Mouse (Mus musculus) cerebral cortex, adult 2 months (tissue): ENCODE results near the gene Dpy19l1.

Source experiments
- WGBS: fragments of 180-500 bp; shearing (Covaris S2); methylation state at CpG from one replicate; pipeline ENCODE4 v1.1.7; 2018; 5-methylcytosine and 5-hydroxymethylcytosine counted together

Gene Dpy19l1

DNA sequence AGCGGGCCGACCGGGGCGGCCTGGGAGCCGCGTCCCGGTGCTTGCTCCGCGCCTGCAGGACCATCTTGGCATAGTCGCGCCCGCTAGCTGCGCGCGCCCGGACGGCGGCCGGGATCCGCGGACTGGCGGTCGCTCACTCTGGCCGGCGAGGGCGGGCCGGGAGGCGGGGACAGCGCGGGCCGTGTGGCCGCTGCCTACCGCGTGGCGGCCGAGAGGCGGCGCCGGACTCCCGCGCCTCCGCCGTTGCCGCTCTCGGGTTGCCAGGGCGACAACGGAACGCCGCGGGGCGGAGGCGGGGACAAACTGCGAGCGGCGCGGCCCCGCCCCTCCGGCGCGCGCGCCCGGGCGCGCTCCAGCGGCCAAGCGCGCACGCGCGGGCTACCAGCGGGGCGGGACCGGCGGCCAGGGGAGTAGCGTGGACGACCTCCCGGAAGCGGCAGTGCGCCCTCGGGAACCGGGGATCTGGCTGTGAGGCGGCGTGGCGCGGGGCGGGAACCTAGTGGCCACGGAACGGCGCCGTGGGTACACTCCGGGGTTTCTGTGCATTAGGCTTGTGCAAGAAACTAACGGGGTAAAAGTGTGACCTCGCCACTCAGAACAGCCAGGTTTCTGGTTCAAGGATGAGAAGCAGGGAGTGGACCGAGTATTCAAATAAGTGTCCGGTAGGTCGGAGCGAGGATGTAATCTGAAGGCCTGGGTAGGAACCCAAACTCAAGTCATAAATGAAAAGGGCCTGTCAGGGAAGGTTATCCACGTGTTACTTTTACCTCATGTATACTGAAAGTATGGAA lies at the start of gene Dpy19l1:
Gene Dpy19l1, minus strand, starts transcription at position 74 of the 791 bp plus-strand sequence.
- under 1% methylated on average over 99 of the region's 99 CpGs for WGBS

DNA sequence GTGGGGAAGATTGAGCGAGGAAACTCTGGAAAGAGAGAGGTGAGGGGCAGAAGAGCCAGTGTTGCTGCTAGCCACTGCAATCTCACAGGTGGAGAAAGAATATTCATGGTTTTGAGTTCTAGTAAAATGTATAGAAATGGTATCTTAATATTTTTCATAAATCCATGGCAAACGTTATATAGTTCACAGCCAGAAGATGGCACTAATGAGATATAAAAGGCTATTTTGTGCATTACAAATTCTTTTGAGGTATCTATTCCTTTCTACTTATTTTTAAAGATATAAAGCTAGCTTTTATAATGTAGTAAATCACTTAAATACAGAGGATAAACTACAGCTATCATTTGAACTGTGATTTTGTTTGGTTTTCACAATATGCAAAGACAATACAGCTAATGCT lies 35.2 kb upstream of the Dpy19l1 start:
- WGBS, result 36% methylated on average over 2 of the region's 2 CpGs

DNA sequence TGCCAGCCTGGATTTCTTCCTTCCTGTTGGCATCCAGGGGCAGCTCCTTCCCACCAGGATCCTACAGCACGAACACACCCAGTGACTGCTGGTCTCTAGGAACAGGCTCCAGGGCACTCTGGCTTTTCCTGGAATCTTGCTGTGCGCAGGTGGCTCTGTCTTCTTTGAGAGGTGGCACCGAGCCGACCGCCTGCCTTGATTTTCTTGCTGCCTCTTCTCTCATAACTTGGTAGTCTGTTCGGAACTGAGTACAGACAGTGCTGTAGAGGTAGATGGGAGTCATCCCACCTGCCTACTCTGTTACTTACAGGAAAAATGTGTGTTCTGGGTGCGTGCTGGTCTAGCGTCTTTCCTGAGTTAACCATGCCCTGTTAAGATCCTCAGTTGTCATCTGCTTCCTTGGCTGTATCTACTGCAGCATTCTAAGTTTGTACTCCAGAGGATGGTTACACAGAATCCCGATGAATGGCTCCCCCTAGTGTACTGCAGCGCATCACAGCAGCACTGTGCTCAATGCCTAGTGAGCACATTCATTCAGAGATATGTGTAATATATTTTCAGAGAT lies 13.7 kb upstream of the Dpy19l1 start:
- WGBS, result 24% methylated on average over 10 of the region's 10 CpGs

DNA sequence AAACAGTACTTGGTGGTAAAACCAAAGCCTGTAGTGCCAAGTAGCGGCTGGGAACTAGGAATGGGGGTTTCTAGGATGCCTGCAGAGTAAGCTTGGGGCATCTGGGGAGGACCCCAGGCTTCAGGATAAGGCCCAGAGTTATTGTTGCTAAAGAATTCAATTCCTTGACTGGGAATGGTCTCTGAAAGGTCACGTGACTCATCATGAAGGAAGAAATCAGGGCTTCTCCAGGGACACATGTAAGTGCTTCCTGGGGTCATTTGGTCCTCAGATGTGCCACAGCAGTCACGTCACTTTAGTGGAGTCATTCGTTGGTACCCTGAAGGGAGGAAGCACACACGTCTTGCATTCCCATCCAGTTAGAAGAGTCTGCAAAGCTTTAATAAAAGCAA lies 11.1 kb upstream of the Dpy19l1 start:
- WGBS, result 75% methylated on average over 5 of the region's 5 CpGs

DNA sequence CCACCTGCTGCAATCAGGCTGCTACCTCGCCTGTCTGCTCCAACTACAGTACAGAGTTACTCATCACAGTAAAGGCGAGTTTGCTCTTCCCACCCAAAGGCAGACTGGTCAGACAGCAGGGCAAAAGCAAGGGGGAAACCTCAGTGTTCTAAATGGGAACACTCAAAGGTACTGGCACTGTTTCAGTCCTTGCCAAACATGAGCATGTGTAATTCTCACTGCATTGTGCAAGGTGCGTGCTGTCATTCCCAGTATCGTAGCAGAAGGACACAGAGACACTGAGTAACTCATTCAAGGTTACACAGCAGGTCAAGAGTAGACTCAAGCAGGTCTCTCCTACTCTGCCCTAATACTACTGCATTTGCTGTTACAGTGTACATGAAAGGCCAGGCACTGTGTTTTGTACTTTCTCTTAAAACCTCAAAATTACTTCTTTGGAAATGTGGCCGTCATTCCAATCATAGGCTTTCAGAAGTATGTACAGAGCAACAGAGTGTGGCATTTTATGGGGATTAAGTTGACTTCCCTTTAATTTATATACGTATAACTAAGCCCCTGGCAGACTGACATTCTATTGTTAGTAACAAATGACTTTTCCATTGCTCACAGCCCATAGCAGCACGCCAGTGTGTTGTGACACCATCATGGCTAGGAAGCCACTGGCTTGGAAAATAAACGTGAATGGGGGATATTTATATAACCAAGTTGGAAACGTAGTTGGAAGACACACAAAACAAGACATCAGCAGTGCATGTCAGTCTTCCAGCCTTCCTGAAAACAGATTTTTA lies 10.5 kb upstream of the Dpy19l1 start:
- 66% methylated on average over 9 of the region's 9 CpGs for WGBS

DNA sequence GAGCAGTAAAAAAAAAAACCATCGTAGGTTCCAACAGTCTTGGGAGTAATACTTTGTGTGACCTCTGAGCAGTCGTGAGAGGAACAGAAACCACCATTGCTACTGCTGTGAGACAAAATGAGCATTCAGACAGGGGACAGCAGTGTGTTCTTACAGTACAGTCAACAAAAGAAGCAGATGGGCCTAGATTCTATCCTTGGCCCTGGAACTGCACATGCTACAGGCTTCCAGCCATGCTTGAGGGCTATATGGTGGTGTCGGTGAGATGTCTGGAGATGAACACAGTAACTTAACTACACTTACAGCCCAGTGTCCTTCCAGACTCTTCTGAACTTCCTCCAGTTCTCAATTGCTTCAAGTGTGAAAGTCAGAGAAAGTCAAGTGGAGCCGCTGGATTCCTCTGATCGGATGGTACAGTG lies 9.2 kb upstream of the Dpy19l1 start:
- 83% methylated on average over 5 of the region's 5 CpGs for WGBS

DNA sequence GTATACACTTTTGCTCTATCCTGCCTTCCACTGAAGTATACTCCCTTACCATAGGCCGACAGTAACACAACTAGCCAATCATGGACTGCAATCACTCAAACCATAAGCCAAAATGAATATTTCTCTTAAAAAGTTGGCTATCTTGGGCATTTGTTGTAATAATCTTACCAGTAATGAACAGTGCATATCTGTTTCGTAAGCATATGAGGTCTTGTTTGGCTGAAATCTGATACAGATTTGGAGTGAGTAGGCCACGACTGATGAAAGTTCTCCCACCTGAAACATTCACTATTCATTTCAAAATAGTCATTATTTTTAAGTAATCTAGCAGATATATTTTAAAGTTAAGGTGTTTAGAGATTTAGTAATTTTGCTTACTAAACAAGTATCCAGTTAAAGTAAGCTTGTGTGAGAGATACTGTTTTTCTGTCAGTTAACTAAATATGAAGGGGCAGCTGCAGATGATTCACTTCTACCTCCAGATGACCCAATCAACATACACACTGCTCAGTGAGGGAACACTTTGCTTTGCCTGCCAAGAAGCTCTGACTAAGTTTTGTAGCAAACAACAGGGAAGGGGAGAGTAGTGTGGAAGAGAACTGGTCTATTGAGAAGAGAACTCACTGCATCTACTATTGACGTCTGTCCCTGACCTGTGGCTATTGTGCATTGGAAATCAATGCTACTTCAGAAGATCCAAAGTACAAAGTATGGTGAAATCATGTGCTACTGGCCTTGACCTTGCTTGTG lies 8.6 kb upstream of the Dpy19l1 start:
- WGBS, result 81% methylated on average over 4 of the region's 4 CpGs

DNA sequence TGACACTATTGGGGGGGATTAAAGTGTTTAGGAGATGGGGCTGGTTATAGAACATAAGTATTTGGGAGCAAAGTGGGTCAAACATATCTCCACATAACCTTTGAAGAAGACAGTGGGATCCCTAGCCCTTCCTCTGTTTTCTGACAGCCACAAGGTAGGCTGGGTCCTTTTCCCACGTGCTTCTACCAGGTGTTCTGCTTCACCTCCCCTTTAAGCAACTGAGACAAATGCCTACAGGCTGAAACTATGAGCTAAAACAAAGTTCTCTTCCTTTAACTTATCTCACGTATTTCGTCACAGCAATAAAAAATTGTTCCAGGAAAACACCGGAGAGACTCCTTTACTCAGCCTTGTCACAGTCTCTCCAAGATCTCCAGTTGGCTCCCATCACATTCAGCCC lies 5.9 kb upstream of the Dpy19l1 start:
- 91% methylated on average over 4 of the region's 4 CpGs for whole genome bisulfite sequencing

DNA sequence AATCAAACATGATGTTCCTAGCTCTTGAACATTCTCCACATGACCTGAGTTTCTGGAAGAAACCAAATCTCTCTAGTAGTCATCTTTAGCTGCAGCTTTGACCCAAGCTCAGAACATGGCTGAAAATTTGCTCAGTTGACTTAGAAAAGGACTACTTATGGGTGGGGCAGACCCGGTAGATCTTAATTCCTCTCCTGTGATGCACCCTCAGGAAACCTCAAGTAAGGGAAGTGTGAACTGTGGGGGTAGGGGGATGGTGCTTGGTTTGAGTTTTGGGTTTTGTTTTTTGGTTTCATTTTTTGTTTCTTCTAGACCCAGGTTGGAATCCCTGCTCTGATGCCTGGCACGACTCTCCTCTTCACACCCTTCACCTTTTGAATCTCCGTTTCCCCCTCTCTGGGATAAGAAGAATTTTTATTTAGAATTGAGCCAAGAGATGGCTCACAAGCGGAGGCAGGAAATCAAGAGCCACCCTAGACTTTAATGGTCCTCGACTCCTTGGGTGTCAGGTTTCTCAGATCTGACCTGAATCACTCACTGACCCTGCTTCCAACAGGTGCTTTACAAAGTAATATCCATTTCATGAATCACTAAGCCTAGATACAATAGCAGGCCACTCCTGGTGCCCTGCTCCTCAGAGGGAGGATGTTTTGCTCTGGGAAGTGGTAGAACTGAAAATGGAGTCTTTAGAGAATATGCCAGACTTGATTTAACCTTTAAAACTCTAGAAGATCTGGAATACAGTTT lies 2.2 kb upstream of the Dpy19l1 start:
- 85% methylated on average over 5 of the region's 5 CpGs for WGBS

DNA sequence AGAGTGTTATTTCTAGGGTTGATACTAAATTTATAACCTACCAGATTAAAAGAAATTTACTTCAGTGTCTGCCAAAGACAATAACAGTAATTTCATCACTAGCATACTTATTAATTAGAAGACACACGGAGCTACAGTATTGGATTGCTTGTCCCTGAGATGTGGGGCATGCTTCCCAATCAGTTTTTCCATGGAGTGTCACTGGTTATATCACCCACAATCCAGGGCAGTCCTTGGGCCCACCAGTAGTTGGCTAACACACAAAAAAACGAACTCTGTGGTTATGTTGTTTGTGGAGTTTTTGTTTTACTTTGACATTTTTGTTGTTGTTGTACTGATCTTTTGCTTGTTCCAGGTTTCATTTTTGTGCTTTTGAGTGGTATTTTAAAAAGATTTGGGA lies 1.4 kb upstream of the Dpy19l1 start:
- WGBS, result 64% methylated on average over 2 of the region's 2 CpGs

DNA sequence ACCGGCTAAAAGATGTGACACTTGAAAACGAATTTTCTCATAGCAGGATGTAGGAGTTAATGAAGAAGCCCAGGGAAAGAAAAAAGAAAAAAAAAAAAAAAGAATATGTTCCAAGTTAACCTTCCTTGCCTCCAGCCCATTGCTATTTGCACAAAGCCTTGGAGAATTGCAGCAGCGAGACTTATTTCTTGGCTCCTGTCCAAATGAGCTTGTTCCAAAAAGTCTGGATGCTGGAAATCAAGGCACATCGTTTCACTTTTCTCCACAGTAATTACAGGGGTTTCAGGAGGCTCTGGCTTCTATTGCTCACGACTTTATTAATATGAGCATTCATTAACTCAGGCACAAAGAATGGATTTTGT lies 899 bp upstream of the Dpy19l1 start:
- 8% methylated on average over 5 of the region's 5 CpGs for WGBS

DNA sequence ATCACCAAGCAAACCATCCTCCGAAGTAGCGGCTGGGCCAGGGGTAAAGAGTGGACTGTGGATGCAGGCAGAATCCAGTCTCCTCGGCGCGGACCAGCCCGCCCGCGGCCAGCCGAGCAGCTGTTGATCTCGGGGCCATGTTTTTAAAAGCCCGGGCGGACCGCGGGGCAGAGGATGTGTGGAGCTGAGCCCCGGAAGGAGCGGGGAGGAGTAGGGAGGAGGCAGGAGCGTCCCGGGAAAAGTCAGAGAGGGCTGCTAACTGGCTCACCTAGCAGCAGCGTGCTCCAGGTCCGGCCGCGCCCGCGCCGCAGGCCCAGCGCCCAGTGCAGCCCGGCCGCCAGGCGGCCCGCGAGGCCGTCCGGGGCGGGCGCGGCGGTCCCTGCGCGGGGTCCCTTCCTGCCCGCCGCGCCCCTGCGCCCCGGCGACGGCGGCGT lies 352 bp downstream of the Dpy19l1 start:
- 0% methylated on average over 44 of the region's 48 CpGs for WGBS

DNA sequence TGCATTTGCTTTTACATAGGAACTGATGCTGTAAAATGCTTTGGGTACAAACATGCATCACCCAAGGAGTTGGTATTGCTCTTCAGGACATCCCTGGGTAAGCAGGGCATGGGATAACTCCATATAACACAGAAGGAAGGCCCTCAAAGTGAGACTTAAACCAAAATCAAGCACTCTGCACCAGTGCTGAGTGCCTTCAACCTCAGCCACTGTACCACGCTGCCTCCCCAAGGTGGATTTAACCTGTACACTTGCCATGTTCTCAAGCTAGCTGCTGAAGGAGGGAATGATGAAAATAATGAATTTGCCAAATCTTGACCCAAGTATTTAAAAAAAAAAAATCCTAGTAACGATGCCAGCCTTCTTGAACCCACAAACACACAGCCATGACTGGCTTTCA lies 1.3 kb downstream of the Dpy19l1 start:
- 26% methylated on average over 2 of the region's 2 CpGs for WGBS

DNA sequence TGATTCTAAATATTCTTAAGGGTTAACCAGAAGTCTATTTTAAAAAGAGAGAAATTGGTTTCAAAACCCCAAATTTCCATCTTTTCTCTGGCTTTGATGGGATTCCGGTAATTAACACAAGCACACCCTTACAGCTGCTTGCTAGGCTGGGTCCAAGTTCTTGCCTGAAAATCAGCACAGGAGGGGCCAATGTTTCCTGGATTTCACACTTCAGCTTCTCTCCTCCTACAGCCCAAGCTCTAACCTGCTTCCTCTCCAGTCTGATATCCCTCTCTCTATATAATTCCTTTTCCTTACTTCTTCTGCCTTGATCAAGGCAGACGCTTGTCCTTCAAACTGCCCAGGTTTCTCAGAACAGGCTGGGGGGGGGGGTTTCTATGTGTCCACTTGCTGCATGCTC lies 6.7 kb downstream of the Dpy19l1 start:
- 62% methylated on average over 2 of the region's 2 CpGs for WGBS

DNA sequence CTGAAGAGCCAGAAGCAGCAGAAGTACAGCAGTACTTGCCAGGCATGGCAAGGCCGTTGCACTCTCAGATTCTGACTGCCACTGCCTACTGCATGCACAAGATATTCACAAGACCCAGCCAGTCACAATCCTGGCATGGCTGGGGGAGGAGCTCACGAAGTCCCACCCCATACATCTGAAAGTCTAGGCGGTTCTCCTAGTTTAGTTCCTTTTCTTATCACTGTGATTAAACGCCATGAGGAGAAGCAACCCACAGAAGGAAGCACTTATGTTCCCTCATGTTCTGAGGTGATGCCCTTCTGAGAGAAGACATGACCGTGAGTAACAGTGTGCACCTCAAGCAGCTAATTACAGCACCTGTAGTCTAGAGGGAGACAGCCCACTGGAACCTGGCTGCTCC lies 12.4 kb downstream of the Dpy19l1 start:
- WGBS, result 93% methylated on average over 5 of the region's 5 CpGs

DNA sequence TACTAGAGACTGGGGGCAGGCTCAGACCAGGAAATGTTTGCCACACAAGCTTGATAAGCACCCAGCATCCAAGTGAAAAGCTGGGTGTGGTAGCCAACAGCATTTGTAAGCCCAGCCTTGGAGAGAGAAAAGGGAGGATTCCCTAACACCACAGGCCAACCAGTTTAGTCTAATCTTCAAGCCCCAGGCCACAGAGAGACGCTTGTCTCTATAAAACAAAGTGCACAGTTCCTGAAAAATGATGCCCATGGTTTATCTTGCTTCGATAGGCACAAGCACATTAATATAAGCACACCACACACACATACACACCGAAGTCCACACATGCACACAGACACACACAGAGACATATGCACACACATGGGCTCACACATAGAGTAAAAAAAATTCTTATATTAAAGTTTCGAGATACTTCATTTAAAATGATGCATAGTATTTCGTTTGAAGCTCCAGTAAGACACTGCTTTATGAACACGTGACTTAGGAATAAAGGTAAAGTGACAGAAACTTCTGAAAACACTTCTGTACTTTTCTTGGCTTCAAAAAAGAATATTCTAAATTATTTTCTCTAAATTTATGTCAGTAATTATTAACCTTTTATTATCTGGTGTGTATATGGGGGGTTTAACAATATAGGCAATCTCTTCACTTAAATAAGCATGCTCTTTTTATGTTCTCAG lies 14.4 kb downstream of the Dpy19l1 start:
- WGBS, result 90% methylated on average over 6 of the region's 6 CpGs

DNA sequence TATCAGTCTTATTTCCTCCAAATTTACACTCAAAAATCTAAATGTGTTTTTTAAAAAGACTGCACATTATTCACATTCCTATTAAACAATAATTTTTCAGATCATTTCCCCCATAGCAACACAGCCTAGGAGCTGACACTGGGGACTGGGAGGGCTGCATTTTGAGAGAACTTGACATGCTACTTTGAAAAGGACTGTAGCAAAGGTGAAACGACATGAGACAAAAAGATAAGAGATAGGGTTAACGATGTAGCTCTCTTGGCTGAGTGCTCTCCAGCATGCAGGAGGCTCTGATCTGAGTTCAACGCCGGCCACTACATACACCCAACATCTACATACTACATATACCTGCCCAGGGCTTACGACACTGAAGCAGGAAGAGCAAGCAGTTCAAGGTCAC lies 20.6 kb downstream of the Dpy19l1 start:
- WGBS, result 88% methylated on average over 5 of the region's 5 CpGs

DNA sequence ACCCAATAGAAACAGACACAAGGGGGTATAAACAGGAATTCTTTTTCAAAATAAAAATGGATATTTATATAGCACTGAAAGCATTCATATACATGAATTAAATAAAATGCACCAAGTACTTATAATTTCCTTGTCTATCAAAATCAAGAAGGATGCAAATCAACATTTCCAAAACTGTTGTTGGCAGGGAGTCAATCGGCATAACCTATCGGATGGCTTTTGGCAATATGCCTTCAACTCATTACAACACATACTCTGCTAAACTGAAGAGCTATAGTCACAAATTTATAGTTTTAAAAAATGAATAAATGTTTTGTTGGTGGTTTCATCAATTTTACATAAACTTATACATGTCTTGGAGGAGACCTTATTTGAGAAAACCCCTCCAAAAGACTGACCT lies 25.7 kb downstream of the Dpy19l1 start:
- WGBS, result 63% methylated on average over 2 of the region's 2 CpGs

DNA sequence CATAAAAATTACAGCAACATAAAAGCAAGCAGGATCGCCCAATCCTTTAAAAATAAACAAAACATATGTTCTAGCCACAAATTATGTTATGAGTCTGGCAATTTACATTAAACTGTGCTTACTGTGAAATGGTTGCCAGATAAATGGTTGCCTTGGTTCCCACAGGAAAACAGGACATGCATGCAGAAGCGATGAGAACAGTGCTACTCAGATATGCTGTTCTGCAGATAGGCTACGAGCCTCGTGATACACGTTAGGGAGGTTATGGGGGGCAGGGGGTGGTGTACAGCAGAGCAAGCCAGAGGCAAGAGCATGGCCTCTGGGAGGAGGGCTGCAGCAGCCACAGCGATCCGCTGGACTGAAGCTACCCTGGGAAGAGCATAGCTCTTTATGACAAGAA lies 29.1 kb downstream of the Dpy19l1 start:
- 70% methylated on average over 7 of the region's 7 CpGs for WGBS

DNA sequence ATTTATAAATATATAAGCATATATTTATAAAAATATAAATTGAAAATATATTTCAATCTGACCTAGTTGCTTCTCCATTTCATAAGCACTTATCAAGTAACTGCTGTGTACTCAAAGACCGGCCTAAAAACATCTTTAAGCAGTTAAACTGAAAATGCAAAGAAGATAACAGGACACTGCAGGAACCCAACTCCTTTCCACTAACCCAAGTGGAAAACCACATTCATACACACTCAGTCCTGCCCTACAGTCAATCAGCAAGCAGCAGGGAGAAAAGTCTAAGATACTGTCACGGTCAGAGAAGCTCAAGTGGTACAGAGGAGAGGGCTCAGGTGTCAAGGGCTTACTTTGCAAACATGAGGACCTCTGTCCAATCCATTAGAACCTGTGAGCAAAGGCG lies 30.4 kb downstream of the Dpy19l1 start:
- WGBS, result 100% methylated on average over 3 of the region's 3 CpGs

DNA sequence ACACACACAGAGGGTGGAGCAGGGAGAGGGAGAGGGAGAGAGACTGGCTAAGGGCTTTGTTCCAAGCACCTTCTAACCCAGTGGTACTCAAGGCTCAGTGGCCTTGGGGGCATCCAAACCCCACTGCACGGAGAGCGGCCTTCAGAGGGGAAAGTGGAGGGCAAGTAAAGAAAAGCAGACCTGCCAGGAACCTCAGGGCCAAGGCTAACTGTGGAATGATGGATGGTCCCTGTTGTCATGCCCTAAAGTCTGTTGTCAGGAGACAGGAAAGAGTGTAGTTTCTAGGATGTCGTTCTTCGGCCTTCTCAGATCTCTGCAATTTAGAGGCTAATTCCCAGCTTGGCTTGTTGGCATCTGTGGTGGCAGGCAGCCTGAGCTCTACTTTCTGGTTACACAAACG lies 32.8 kb downstream of the Dpy19l1 start:
- WGBS, result 78% methylated on average over 5 of the region's 5 CpGs
